Mouse (Mus musculus): ENCODE results near the gene Fam171a1. TPM values are rescaled to one million over a fixed set of nuclear protein-coding genes. Genes with fewer than 3 reads are reported as not detected.

The Fam171a1 gene
- polyA plus RNA-seq, 1 experiment: 0.35 TPM

- H3K4me3 ChIP-seq (ENCODE audit: insufficient read depth, low read length): peak overlapping the region; percentile 62
- H3K4me1 ChIP-seq (ENCODE audit: control insufficient read depth, insufficient read depth, low read length): no peaks in the 10 kb centered on the region
- no peak overlapping the region for H3K27ac ChIP-seq (ENCODE audit: insufficient read depth, low read depth, low read length)
Measured at GRCm38 (mm10) chr2:3117855-3118202, 3.8 kb downstream of the Fam171a1 start.

DNA sequence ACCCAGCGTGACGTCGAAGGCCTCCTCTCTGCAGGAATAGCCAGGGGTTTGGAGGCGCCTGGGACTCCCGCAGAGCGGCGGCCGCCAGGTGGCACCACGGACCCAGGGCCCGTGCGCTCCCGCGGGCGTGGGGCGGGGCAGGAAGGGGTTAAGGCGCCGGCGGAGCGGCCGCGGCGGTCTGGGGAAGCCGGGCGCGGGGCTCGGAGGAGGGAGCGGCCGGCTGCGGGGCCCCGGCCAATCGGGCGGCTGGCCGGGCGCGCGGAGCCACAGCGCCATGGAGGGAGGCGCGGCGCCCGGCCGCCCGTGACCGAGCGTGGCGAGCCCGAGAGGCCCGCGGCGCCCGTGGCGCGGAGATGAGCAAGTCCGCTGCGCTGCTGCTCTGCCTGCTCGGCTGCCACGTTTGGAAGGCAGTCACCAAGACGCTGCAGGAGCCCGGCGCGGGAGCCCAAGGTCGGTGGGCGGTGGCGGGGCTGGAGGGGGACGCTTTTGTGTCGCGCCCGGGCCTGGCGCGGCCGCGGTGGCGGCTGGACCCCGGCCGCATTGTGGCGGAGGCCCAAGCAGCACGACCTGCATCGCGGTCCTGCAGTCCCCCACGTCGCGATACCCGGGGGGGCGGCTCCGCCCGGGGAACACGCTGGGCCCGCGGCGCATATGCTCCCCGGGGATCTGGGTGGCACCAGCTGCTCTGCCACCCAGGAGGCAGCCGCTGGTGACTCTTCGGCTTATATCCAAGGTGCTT lies 4.3 kb downstream of the Fam171a1 start:
- H3K27ac ChIP-seq (ENCODE audit: insufficient read depth, low read depth, low read length): no peak overlapping the region
- H3K4me3 ChIP-seq (ENCODE audit: insufficient read depth, low read length): peak overlapping the region; percentile 62
- TF ChIP-seq CTCF (IDR thresholded peaks at IDR 0.05; ENCODE audit: low read depth, low read length) (peak; percentile 46), POLR2A (IDR thresholded peaks at IDR 0.05; ENCODE audit: borderline replicate concordance, low read depth, low read length) (no peak)

More at GRCm38 (mm10) chr2:3117855-3118202, 3.8 kb downstream of the Fam171a1 start:
- TF ChIP-seq CTCF (IDR thresholded peaks at IDR 0.05; ENCODE audit: low read depth, low read length) (no peak), POLR2A (IDR thresholded peaks at IDR 0.05; ENCODE audit: borderline replicate concordance, low read depth, low read length) (no peak)

GRCm38 (mm10) chr2:3118969-3119368 lies 4.9 kb downstream of the Fam171a1 start:
- no peaks in the 10 kb centered on the region for H3K4me1 ChIP-seq (ENCODE audit: control insufficient read depth, insufficient read depth, low read length)
- TF ChIP-seq CTCF (IDR thresholded peaks at IDR 0.05; ENCODE audit: low read depth, low read length) (no peak), POLR2A (IDR thresholded peaks at IDR 0.05; ENCODE audit: borderline replicate concordance, low read depth, low read length) (no peak)
- no peak overlapping the region for H3K27ac ChIP-seq (ENCODE audit: insufficient read depth, low read depth, low read length)
- peak overlapping the region; percentile 62 for H3K4me3 ChIP-seq (ENCODE audit: insufficient read depth, low read length)

More for the DNA sequence above, 4.3 kb downstream of the Fam171a1 start:
- H3K4me1 ChIP-seq (ENCODE audit: control insufficient read depth, insufficient read depth, low read length): no peaks in the 10 kb centered on the region

DNA sequence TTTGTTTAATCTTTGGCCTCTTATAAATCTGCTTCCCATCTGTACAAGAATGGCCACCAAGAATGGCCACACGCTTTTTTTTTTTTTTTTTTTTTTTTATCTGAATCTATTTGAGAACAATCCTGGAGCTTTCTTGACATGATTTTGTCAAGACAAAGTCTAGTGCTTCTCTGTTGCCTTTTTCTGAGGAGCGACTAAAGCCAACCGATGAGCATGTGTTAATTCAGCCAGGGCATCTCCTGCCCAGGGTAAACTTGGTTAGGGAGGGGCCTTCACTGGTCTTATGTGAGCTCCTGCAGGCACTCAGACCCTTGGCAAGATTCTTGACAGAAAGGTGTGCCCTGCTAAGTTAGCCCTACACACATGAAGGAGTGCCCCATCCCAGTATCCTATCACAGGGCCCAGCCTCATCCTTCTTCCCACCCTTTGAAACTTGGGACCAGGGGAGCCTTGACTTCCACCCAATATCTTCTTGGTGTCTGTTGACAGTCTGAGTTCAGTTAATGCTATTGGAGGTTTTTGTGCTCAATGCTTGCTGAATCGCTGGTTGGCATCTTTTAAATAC lies 5.4 kb downstream of the Fam171a1 start:
- Histone ChIP-seq H3K4me3 (ENCODE audit: insufficient read depth, low read length) (no peak overlapping the region), H3K27ac (ENCODE audit: insufficient read depth, low read depth, low read length) (no peak overlapping the region), H3K4me1 (ENCODE audit: control insufficient read depth, insufficient read depth, low read length) (no peaks in the 10 kb centered on the region)
- TF ChIP-seq CTCF (IDR thresholded peaks at IDR 0.05; ENCODE audit: low read depth, low read length) (no peak), POLR2A (IDR thresholded peaks at IDR 0.05; ENCODE audit: borderline replicate concordance, low read depth, low read length) (no peak)

- TF ChIP-seq POLR2A (IDR thresholded peaks at IDR 0.05; ENCODE audit: borderline replicate concordance, low read depth, low read length) (no peak), CTCF (IDR thresholded peaks at IDR 0.05; ENCODE audit: low read depth, low read length) (no peak)
- H3K27ac ChIP-seq (ENCODE audit: insufficient read depth, low read depth, low read length): no peak overlapping the region
- no peaks in the 10 kb centered on the region for H3K4me1 ChIP-seq (ENCODE audit: control insufficient read depth, insufficient read depth, low read length)
- no peak overlapping the region for H3K4me3 ChIP-seq (ENCODE audit: insufficient read depth, low read length)
Measured at GRCm38 (mm10) chr2:3122571-3122970, 8.5 kb downstream of the Fam171a1 start.

DNA sequence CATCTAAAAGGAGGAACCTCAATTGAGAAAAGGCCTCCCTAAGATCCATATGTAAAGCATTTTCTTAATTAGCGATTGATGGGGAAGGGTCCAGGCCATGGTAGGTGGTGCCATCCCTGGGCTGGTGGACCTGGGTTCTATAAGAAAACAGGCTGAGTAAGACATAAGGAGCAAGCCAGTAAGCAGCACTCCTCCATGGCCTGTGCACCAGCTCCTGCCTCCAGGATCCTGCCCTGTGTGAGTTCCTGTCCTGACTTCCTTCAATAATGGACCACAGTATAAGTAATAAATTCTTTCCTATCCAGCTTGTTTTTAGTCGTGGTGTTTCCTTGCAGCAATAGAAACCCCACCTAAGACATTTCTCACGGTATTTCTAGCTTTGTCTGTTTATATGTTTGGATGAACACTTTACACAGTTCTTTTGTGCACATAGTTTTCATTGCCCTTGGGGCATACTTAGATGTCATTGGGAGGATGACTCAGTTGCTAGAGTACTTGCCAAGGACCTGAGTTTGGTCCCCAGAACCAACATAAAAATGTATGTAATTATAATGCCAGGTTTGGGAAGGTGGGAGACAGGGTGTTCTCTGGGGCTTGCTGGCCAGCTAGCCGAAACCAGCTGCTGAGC lies 13.3 kb downstream of the Fam171a1 start:
- no peaks in the 10 kb centered on the region for H3K4me1 ChIP-seq (ENCODE audit: control insufficient read depth, insufficient read depth, low read length)
- no peak overlapping the region for H3K27ac ChIP-seq (ENCODE audit: insufficient read depth, low read depth, low read length)
- H3K4me3 ChIP-seq (ENCODE audit: insufficient read depth, low read length): no peak overlapping the region
- TF ChIP-seq CTCF (IDR thresholded peaks at IDR 0.05; ENCODE audit: low read depth, low read length): no peak
- no peak for TF ChIP-seq POLR2A (IDR thresholded peaks at IDR 0.05; ENCODE audit: borderline replicate concordance, low read depth, low read length)

DNA sequence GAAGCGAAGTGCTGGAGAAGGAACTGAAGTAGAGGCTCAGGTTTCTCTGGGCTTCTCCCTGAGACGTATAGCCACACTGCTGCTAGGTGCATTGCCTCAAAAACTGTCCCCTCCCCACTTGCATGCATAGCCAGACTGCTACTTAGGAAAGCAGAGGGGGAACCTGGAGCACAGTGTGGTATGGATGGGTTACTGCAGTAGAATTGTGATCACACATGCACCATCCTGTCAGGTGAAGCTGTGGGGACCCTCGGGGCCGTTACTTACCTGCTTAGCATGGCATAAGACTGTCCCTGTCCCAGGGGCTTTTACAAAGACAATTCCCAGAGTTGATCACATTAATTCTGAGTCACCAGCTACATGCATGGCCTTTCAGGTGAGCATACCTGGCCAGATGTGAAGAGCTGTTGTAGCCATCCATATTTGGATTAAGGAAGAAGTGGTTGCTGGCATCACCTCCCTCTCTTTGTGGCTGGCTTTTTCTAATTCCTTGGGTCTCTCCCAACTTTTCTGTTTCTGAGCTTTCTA lies 14.4 kb downstream of the Fam171a1 start:
- Histone ChIP-seq H3K27ac (ENCODE audit: insufficient read depth, low read depth, low read length) (no peak overlapping the region), H3K4me1 (ENCODE audit: control insufficient read depth, insufficient read depth, low read length) (no peaks in the 10 kb centered on the region), H3K4me3 (ENCODE audit: insufficient read depth, low read length) (no peak overlapping the region)
- TF ChIP-seq POLR2A (IDR thresholded peaks at IDR 0.05; ENCODE audit: borderline replicate concordance, low read depth, low read length) (no peak), CTCF (IDR thresholded peaks at IDR 0.05; ENCODE audit: low read depth, low read length) (no peak)

- Histone ChIP-seq H3K27ac (ENCODE audit: insufficient read depth, low read depth, low read length) (no peak overlapping the region), H3K4me1 (ENCODE audit: control insufficient read depth, insufficient read depth, low read length) (no peaks in the 10 kb centered on the region), H3K4me3 (ENCODE audit: insufficient read depth, low read length) (no peak overlapping the region)
- TF ChIP-seq POLR2A (IDR thresholded peaks at IDR 0.05; ENCODE audit: borderline replicate concordance, low read depth, low read length) (no peak), CTCF (IDR thresholded peaks at IDR 0.05; ENCODE audit: low read depth, low read length) (no peak)
Measured at GRCm38 (mm10) chr2:3128910-3129309, 14.9 kb downstream of the Fam171a1 start.

DNA sequence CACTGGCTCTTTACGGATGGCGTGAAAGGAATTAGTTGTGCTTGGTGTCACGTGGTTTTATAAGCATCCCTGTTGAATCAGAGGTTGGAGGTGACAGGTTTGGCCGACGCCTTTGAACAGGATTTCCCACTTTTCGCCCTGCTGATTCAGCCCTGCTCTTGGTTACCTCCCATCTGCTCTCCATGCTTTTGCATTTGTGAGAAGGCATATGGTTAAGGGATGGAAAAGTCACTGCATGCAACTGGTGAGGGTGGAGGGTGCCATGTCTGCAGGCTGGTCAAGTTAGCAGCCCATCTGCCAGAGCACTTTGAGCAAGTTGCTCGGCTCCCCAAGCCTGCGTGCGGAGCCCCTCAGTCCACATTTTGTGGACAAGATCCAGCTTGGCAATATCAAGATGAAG lies 18.4 kb downstream of the Fam171a1 start:
- Histone ChIP-seq H3K27ac (ENCODE audit: insufficient read depth, low read depth, low read length) (no peak overlapping the region), H3K4me3 (ENCODE audit: insufficient read depth, low read length) (no peak overlapping the region), H3K4me1 (ENCODE audit: control insufficient read depth, insufficient read depth, low read length) (no peaks in the 10 kb centered on the region)
- TF ChIP-seq POLR2A (IDR thresholded peaks at IDR 0.05; ENCODE audit: borderline replicate concordance, low read depth, low read length) (no peak), CTCF (IDR thresholded peaks at IDR 0.05; ENCODE audit: low read depth, low read length) (no peak)

Data from bone marrow macrophage, adult 2 months (primary cell).